Mouse (Mus musculus): ENCODE measurements around the gene Fbxw9. TPM values are rescaled to one million over a fixed set of nuclear protein-coding genes. Genes with fewer than 3 reads are reported as not detected.
"Not testable (repeated sequence)": the region's sequence is repeated elsewhere in the genome, so short reads cannot be mapped to it uniquely, and the experiment has no call there.

The Fbxw9 gene
- total RNA-seq, 2 experiments from 2014 or later: 79.0 to 80.0 TPM

- intact Hi-C loops (cut with DNase I): loop anchor here (5.0 kb wide), 1 partner anchor 90 kb away; no protein-coding TSS in a partner anchor
Measured at GRCm38 (mm10) chr8:85082169-85082568, 22.3 kb downstream of the Fbxw9 start.

GRCm38 (mm10) chr8:85083108-85083813, 23.4 kb downstream of the Fbxw9 start, which contains the start of gene Man2b1:
TSS of gene Man2b1 (plus strand) at chr8:85083270.
- DNase-seq: peak; percentile 81
- intact Hi-C loops (cut with DNase I): loop anchor here (5.0 kb wide), 1 partner anchor 89 kb away; no protein-coding TSS in a partner anchor

More at GRCm38 (mm10) chr8:85082169-85082568, 22.3 kb downstream of the Fbxw9 start:
- not testable (repeated sequence) for DNase-seq

- no peak for DNase-seq
- intact Hi-C loops (cut with DNase I): loop anchor here (5.0 kb wide), 1 partner anchor 88 kb away; no protein-coding TSS in a partner anchor
Measured at GRCm38 (mm10) chr8:85084633-85085032, 24.8 kb downstream of the Fbxw9 start.

GRCm38 (mm10) chr8:85086238-85086637, 26.4 kb downstream of the Fbxw9 start:
- no peak for DNase-seq
- intact Hi-C loops (cut with DNase I): no loop called here

- DNase-seq: no peak
- intact Hi-C loops (cut with DNase I): no loop called here
Measured at GRCm38 (mm10) chr8:85088771-85089170, 28.9 kb downstream of the Fbxw9 start.

- no peak for DNase-seq
- intact Hi-C loops (cut with DNase I): no loop called here
Measured at GRCm38 (mm10) chr8:85090856-85091255, 31.0 kb downstream of the Fbxw9 start.

GRCm38 (mm10) chr8:85091526-85092090, 31.8 kb downstream of the Fbxw9 start:
- DNase-seq: no peak
- intact Hi-C loops (cut with DNase I): loop anchor here (2.0 kb wide), 1 partner anchor 67 kb away; no protein-coding TSS in a partner anchor

GRCm38 (mm10) chr8:85095051-85095450, 35.2 kb downstream of the Fbxw9 start:
- intact Hi-C loops (cut with DNase I): no loop called here
- no peak for DNase-seq

GRCm38 (mm10) chr8:85095566-85095965, 35.7 kb downstream of the Fbxw9 start:
- intact Hi-C loops (cut with DNase I): no loop called here
- no peak for DNase-seq

- no peak for DNase-seq
Measured at GRCm38 (mm10) chr8:85096196-85096595, 36.3 kb downstream of the Fbxw9 start.

GRCm38 (mm10) chr8:85096850-85097249, 37.0 kb downstream of the Fbxw9 start:
- intact Hi-C loops (cut with DNase I): no loop called here
- no peak for DNase-seq

More at GRCm38 (mm10) chr8:85096196-85096595, 36.3 kb downstream of the Fbxw9 start:
- intact Hi-C loops (cut with DNase I): no loop called here

- DNase-seq: no peak
- intact Hi-C loops (cut with DNase I): no loop called here
Measured at GRCm38 (mm10) chr8:85100076-85100665, 40.3 kb downstream of the Fbxw9 start.

GRCm38 (mm10) chr8:85113241-85113640, 53.4 kb downstream of the Fbxw9 start:
- intact Hi-C loops (cut with DNase I): loop anchor here (10.0 kb wide), 1 partner anchor 112 kb away; the partner anchor contains the start of gene Olfr371
- no peak for DNase-seq

- intact Hi-C loops (cut with DNase I): loop anchor here (10.0 kb wide), 1 partner anchor 109 kb away; the partner anchor contains the start of gene Olfr371
Measured at GRCm38 (mm10) chr8:85115501-85115900, 55.6 kb downstream of the Fbxw9 start.

More at GRCm38 (mm10) chr8:85115501-85115900, 55.6 kb downstream of the Fbxw9 start:
- DNase-seq: no peak

Small RNAs within 50 kb of the gene (microRNA-seq; reads per million reads assigned to microRNA genes)
- gene Gm23388: not detected
- gene Mir7070: 20.5 reads per million, percentile 36 among the genes with 10 or more reads in this experiment

Other genes with a start within 250 kb of the Fbxw9 start
- gene Dand5, start 237.2 kb upstream of the Fbxw9 start, total RNA-seq (2021): 1 to 10 TPM; 4.9 to 5.5 TPM
- gene Gadd45gip1, start 228.5 kb upstream of the Fbxw9 start, total RNA-seq (2021): 10 to 100 TPM; 18.4 to 18.9 TPM
- 10 to 100 TPM; 44.1 to 49.7 TPM for gene Rad23a, start 219.4 kb upstream of the Fbxw9 start, total RNA-seq (2021)
- gene Calr, start 213.1 kb upstream of the Fbxw9 start, total RNA-seq (2021): 100 to 1,000 TPM; 528 to 548 TPM
- gene Farsa, start 203.1 kb upstream of the Fbxw9 start, total RNA-seq (2021): 10 to 100 TPM; 86.2 to 90.4 TPM
- 10 to 100 TPM; 42.0 to 42.4 TPM for gene Syce2, start 187.9 kb upstream of the Fbxw9 start, total RNA-seq (2021)
- gene Gcdh, start 166.1 kb upstream of the Fbxw9 start, total RNA-seq (2021): 10 to 100 TPM; 30.8 to 32.7 TPM
- gene Klf1, start 158.1 kb upstream of the Fbxw9 start, total RNA-seq (2021): under 1 TPM in 1 of 2 experiments, not detected in 1; 0.24 TPM
- gene Dnase2a, start 151.5 kb upstream of the Fbxw9 start, total RNA-seq (2021): 1 to 10 TPM; 2.8 to 4.1 TPM
- gene Mast1, start 122.7 kb upstream of the Fbxw9 start, total RNA-seq (2021): 100 to 1,000 TPM; 195 to 210 TPM
- 1 to 10 TPM; 6.7 to 8.3 TPM for gene Rtbdn, start 113.1 kb upstream of the Fbxw9 start, total RNA-seq (2021)
- gene Gm49661, start 90.6 kb upstream of the Fbxw9 start, total RNA-seq (2021): not detected
- gene Prdx2, start 90.5 kb upstream of the Fbxw9 start, total RNA-seq (2021): 100 to 1,000 TPM; 665 to 681 TPM
- 10 to 100 TPM; 41.1 to 42.1 TPM for gene Rnaseh2a, start 90.3 kb upstream of the Fbxw9 start, total RNA-seq (2021)
- gene Junb, start 81.3 kb upstream of the Fbxw9 start, total RNA-seq (2021): 10 to 100 TPM; 12.5 to 13.5 TPM
- 10 to 100 TPM; 28.3 to 32.5 TPM for gene Hook2, start 69.5 kb upstream of the Fbxw9 start, total RNA-seq (2021)
- not detected for gene Best2, start 45.5 kb upstream of the Fbxw9 start, total RNA-seq (2021)
- gene Asna1, start 34.8 kb upstream of the Fbxw9 start, total RNA-seq (2021): 100 to 1,000 TPM; 106 to 107 TPM
- gene Trir, start 33.2 kb upstream of the Fbxw9 start, total RNA-seq (2021): 100 to 1,000 TPM; 158 to 163 TPM
- gene Tnpo2, start 23.1 kb upstream of the Fbxw9 start, total RNA-seq (2021): 100 to 1,000 TPM; 163 to 179 TPM
- not detected for gene Gm5741, start 7.9 kb downstream of the Fbxw9 start, total RNA-seq (2021)
- gene Dhps, start 11.7 kb downstream of the Fbxw9 start, total RNA-seq (2021): 10 to 100 TPM; 79.9 to 82.3 TPM
- gene Wdr83os, start 20.7 kb downstream of the Fbxw9 start, total RNA-seq (2021): 10 to 100 TPM; 60.9 to 61.2 TPM
- 10 to 100 TPM; 21.4 to 21.7 TPM for gene Wdr83, start 21.3 kb downstream of the Fbxw9 start, total RNA-seq (2021)
- gene Man2b1, start 23.2 kb downstream of the Fbxw9 start, total RNA-seq (2021): 10 to 100 TPM; 25.2 to 26.5 TPM
- 1 to 10 TPM; 6.5 to 6.8 TPM for gene Zfp791, start 63.0 kb downstream of the Fbxw9 start, total RNA-seq (2021)
- gene Cks1brt, start 91.9 kb downstream of the Fbxw9 start, total RNA-seq (2021): not detected
- gene Olfr371, start 165.9 kb downstream of the Fbxw9 start, total RNA-seq (2021): not detected
- gene Orc6, start 239.6 kb downstream of the Fbxw9 start, total RNA-seq (2021): 10 to 100 TPM; 45.3 to 45.9 TPM
- gene Vps35, start 239.7 kb downstream of the Fbxw9 start, total RNA-seq (2021): 100 to 1,000 TPM; 144 to 149 TPM